In genomic region chr6:12749531-12750210, GRCm38 (mm10) we compare ENCODE assay signal across 9 mouse cellular contexts. TPM values are rescaled to one million over a fixed set of nuclear protein-coding genes. Genes with fewer than 3 reads are reported as not detected.
DNase-seq lines count a peak whose midpoint lies in the region; ATAC-seq and TF ChIP-seq lines count a peak whose summit lies in the region.
"Had no signal": no experiment of that assay in that cellular context is flagged by ENCODE, and none has a peak within 500 bp of the region (broad histone marks: within the 10 kb centered on the region; RNA-seq: fewer than 3 reads in every experiment).

No protein-coding gene starts in this region.

- no peaks in the 10 kb centered on the region for H3K9me3 ChIP-seq in E14TG2a.4 (ENCODE audit: low read length)
- no peaks in the 10 kb centered on the region for H3K9me3 ChIP-seq in heart, embryonic 14.5 days (ENCODE audit: control insufficient read depth, low read length)
- H3K9me3 ChIP-seq in liver, embryonic 15.5 days (replicated peaks) = no peaks in the 10 kb centered on the region

- H3K4me1 ChIP-seq in E14TG2a.4 (replicated peaks; ENCODE audit: low read depth, low read length) = peaks cover 2% of the 10 kb centered on the region; the same call in 1 of the 2 replicates
- no peaks in the 10 kb centered on the region for H3K4me1 ChIP-seq in heart, embryonic 14.5 days (ENCODE audit: control insufficient read depth in 2 of 2, insufficient read depth in 2 of 2, low read length in 2 of 2)
- no peaks in the 10 kb centered on the region for H3K4me1 ChIP-seq in liver, embryonic 15.5 days (replicated peaks)

- peak; percentile 55 for DNase-seq in heart, adult 11 months
- DNase-seq in heart, postnatal 4 days = no peak
- DNase-seq in thymus, postnatal 10 days (ENCODE audit: low spot score in 2 of 2) = no peak
- no peak for DNase-seq in layer of hippocampus, adult 8-10 months (ENCODE audit: low spot score in 2 of 2)

- H3K4me2 ChIP-seq in heart, embryonic 14.5 days (ENCODE audit: low read length) = peak overlapping the region; percentile 96
- peak overlapping the region; percentile 60 for H3K4me2 ChIP-seq in liver, embryonic 15.5 days

- WGBS in heart, embryonic 14.5 days = 24% methylated on average over 12 of the region's 12 CpGs
- 21% methylated on average over 12 of the region's 12 CpGs for WGBS in liver, embryonic 15.5 days (ENCODE audit: insufficient replicate concordance)

- peak overlapping the region; percentile 83 for H3K4me3 ChIP-seq in E14TG2a.4 (replicated peaks; ENCODE audit: low read length)
- peak overlapping the region; percentile 74 to 87 for H3K4me3 ChIP-seq in heart, embryonic 14.5 days (ENCODE audit: control insufficient read depth in 1 of 2, insufficient read depth in 1 of 2, low read depth in 1 of 2, low read length in 2 of 2)
- H3K4me3 ChIP-seq in liver, embryonic 15.5 days (replicated peaks) = peak overlapping the region; percentile 41; the same call in 1 of the 2 replicates

- no peak for ATAC-seq in heart, embryonic 14.5 days (ENCODE audit: insufficient number of reproducible peaks, insufficient read depth, low FRiP score, low read depth)
- ATAC-seq in liver, embryonic 15.5 days (ENCODE audit: insufficient read depth) = no peak
- no peak for ATAC-seq in megakaryocyte progenitor cell, adult 5-6 weeks (replicated peaks; ENCODE audit: poor library complexity)

- H3K27ac ChIP-seq in heart, embryonic 14.5 days (replicated peaks in 1 of 2; ENCODE audit: control insufficient read depth in 1 of 2, insufficient read depth in 1 of 2, low read depth in 2 of 2, low read length in 2 of 2) = no peak overlapping the region
- H3K27ac ChIP-seq in liver, embryonic 15.5 days (replicated peaks) = no peak overlapping the region
- H3K27ac ChIP-seq: macrophage had no signal

- TF ChIP-seq CTCF in E14TG2a.4 (conservative IDR thresholded peaks at IDR 0.05; ENCODE audit: low read length) = no peak

- no peaks in the 10 kb centered on the region for H3K36me3 ChIP-seq in E14TG2a.4 (ENCODE audit: insufficient read depth, low read length)
- no peaks in the 10 kb centered on the region for H3K36me3 ChIP-seq in heart, embryonic 14.5 days (ENCODE audit: control insufficient read depth, insufficient read depth, low read length)
- H3K36me3 ChIP-seq in liver, embryonic 15.5 days (replicated peaks) = no peaks in the 10 kb centered on the region

- H3K27me3 ChIP-seq in E14TG2a.4 (ENCODE audit: insufficient read depth, low read length) = peaks cover 31% of the 10 kb centered on the region
- H3K27me3 ChIP-seq in heart, embryonic 14.5 days (ENCODE audit: control insufficient read depth, insufficient read depth, low read length) = no peaks in the 10 kb centered on the region
- peaks cover 39% of the 10 kb centered on the region for H3K27me3 ChIP-seq in liver, embryonic 15.5 days

- H3K9ac ChIP-seq in heart, embryonic 14.5 days (ENCODE audit: low read length) = peak overlapping the region; percentile 75
- H3K9ac ChIP-seq in liver, embryonic 15.5 days = no peak overlapping the region

RNA-seq across cellular contexts. Expression of gene Thsd7a, which starts 0.5 kb away (rescaled TPM):
- total RNA-seq in heart, postnatal 4 days (2021) = 10 to 100 TPM; 15.0 to 16.1 TPM
- polyA plus RNA-seq in heart, embryonic 14.5 days (2014; fragmentation: Nextera tagmentation; extraction: Ambion mirVana) = 3.8 and 4.1 TPM in 2 replicates
- polyA plus RNA-seq in liver, embryonic 15.5 days (2015; fragmentation: Nextera tagmentation; extraction: Ambion mirVana) = 0.20 and 0.21 TPM in 2 replicates
- total RNA-seq in megakaryocyte progenitor cell, adult 5-6 weeks (2015) = not detected in 2 replicates
- not detected in 2 replicates for total RNA-seq in megakaryocyte progenitor cell, adult 5-6 weeks (2017)
- 10 to 100 TPM; 34.8 to 39.3 (median 36.4) TPM for total RNA-seq in layer of hippocampus, adult 8-10 months (2022)
- polyA plus RNA-seq: macrophage had no signal

Comparison
In these comparisons a context has a peak if more than half of its experiments do, and no peak if none do; other contexts are left out.
1. RNA of gene Thsd7a, which starts 0.5 kb away (total RNA-seq): 34.8 to 39.3 TPM in layer of hippocampus, adult 8-10 months and 15.0 to 16.1 TPM in heart, postnatal 4 days; not detected in megakaryocyte progenitor cell, adult 5-6 weeks; every median in the first group is over 10 times any median in the second.
2. Peak in every context shown above with its lines, with median percentiles within 50 percentile points of each other: H3K4me3 ChIP-seq.